Mouse (Mus musculus): ENCODE results near the gene 4930523C07Rik.

DNA sequence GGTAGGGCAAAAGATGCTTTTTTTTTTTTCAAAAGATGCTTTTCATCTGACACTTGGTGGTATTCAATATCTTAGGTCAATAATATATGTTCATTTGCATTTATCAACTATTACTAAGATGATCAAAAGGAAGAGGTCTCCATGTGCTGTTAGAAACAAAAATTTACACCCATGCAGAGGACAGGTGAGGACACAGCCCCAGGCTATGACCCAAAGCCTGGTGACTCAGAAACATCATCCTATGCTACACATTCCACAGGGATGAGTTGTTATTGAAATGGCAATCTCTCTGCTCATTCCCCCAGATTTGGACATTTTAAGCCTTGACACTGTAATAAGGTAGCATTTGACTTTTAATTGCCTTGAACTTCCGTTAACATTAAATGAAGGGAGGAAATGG is 15.7 kb downstream of the 4930523C07Rik start:
- TF ChIP-seq POLR2A (IDR thresholded peaks at IDR 0.05; ENCODE audit: extremely low read depth, insufficient read depth, low read length) (no peak), CTCF (IDR thresholded peaks at IDR 0.05; ENCODE audit: extremely low read depth, insufficient read depth, low read length) (no peak)
